Mouse (Mus musculus) liver, postnatal 0 days (tissue): ENCODE measurements around the gene Zfp229.

Experiments used
- CTCF ChIP-seq: sonication (generic); IDR thresholded peaks from 2 replicates; pipeline ENCODE4 v1.5.1; 2016; ENCODE audit warnings: antibody characterized with exemption, low read depth
- EP300 ChIP-seq: IDR thresholded peaks from 2 replicates; pipeline ENCODE4 v1.6.1; 2016; ENCODE audit warnings: antibody characterized with exemption, low read depth, mild to moderate bottlenecking

- TF ChIP-seq CTCF (no peak), EP300 (no peak)
Observed at GRCm38 (mm10) chr17:21703414-21703813, 27.2 kb upstream of the Zfp229 start.
